Mouse (Mus musculus): ENCODE results near the gene Pi4ka. TPM values are rescaled to one million over a fixed set of nuclear protein-coding genes. Genes with fewer than 3 reads are reported as not detected.

The Pi4ka gene
- polyA plus RNA-seq, 1 experiment from 2014 or later, result 74.8 TPM

GRCm38 (mm10) chr16:17292751-17293150 is 113.4 kb downstream of the Pi4ka start:
- Histone ChIP-seq H3K36me3 (ENCODE audit: control insufficient read depth, insufficient read depth, low read length) (peaks cover 40% of the 10 kb centered on the region), H3K27me3 (ENCODE audit: control insufficient read depth, insufficient read depth, low read depth, low read length) (no peaks in the 10 kb centered on the region), H3K4me3 (ENCODE audit: low read depth, low read length) (no peak overlapping the region), H3K9ac (ENCODE audit: low read depth, low read length) (no peak overlapping the region), H3K9me3 (replicated peaks; ENCODE audit: control insufficient read depth, low read length, poor library complexity, severe bottlenecking) (no peaks in the 10 kb centered on the region), H3K4me2 (ENCODE audit: low read length) (no peak overlapping the region), H3K4me1 (ENCODE audit: control insufficient read depth, insufficient read depth, low read length) (no peaks in the 10 kb centered on the region), H3K27ac (ENCODE audit: low read length) (no peak overlapping the region)
- WGBS, result 3% methylated on average over 2 of the region's 2 CpGs
- ATAC-seq, result no peak

- peaks cover 41% of the 10 kb centered on the region for H3K36me3 ChIP-seq (ENCODE audit: control insufficient read depth, insufficient read depth, low read length)
- no peaks in the 10 kb centered on the region for H3K27me3 ChIP-seq (ENCODE audit: control insufficient read depth, insufficient read depth, low read depth, low read length)
- H3K27ac ChIP-seq (ENCODE audit: low read length), result no peak overlapping the region
- no peak overlapping the region for H3K9ac ChIP-seq (ENCODE audit: low read depth, low read length)
- H3K9me3 ChIP-seq (replicated peaks; ENCODE audit: control insufficient read depth, low read length, poor library complexity, severe bottlenecking), result no peaks in the 10 kb centered on the region
- no peak overlapping the region for H3K4me2 ChIP-seq (ENCODE audit: low read length)
- WGBS, result 87% methylated on average over 2 of the region's 2 CpGs
- no peaks in the 10 kb centered on the region for H3K4me1 ChIP-seq (ENCODE audit: control insufficient read depth, insufficient read depth, low read length)
- ATAC-seq, result no peak
- no peak overlapping the region for H3K4me3 ChIP-seq (ENCODE audit: low read depth, low read length)
Measured at GRCm38 (mm10) chr16:17291016-17291415, 115.1 kb downstream of the Pi4ka start.

- Histone ChIP-seq H3K9me3 (replicated peaks; ENCODE audit: control insufficient read depth, low read length, poor library complexity, severe bottlenecking) (no peaks in the 10 kb centered on the region), H3K4me3 (ENCODE audit: low read depth, low read length) (no peak overlapping the region), H3K27ac (ENCODE audit: low read length) (no peak overlapping the region), H3K36me3 (ENCODE audit: control insufficient read depth, insufficient read depth, low read length) (peaks cover 46% of the 10 kb centered on the region), H3K4me1 (ENCODE audit: control insufficient read depth, insufficient read depth, low read length) (no peaks in the 10 kb centered on the region), H3K9ac (ENCODE audit: low read depth, low read length) (no peak overlapping the region), H3K27me3 (ENCODE audit: control insufficient read depth, insufficient read depth, low read depth, low read length) (no peaks in the 10 kb centered on the region), H3K4me2 (ENCODE audit: low read length) (no peak overlapping the region)
- ATAC-seq, result no peak
- WGBS, result 82% methylated on average over 2 of the region's 2 CpGs
Measured at GRCm38 (mm10) chr16:17287103-17287502, 119.0 kb downstream of the Pi4ka start.

DNA sequence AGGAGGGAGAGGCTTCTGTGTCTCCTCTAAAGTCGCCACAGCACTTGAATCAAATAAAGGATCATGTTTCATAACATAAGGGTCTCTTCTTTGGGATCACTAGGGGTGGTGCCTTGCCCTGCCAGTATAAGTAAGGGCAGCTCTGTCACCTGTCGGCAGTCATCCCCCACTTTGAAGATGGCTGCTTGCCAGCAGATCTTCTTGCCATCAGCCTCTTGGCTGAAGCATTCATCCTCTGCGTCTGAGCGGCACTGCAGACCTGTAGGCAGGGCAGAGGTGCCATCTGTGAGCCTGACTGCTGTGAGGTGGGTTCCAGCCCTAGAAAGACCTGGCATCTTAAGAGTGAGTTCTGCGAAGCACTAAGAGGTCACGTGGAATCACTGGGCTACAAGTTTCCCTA is 123.0 kb downstream of the Pi4ka start:
- 84% methylated on average over 6 of the region's 6 CpGs for WGBS
- H3K4me1 ChIP-seq (ENCODE audit: control insufficient read depth, insufficient read depth, low read length), result peaks cover 2% of the 10 kb centered on the region
- no peak overlapping the region for H3K4me2 ChIP-seq (ENCODE audit: low read length)

GRCm38 (mm10) chr16:17280471-17280870 is 125.6 kb downstream of the Pi4ka start:
- peaks cover 8% of the 10 kb centered on the region; the same call in 1 of the 2 replicates for H3K27me3 ChIP-seq (ENCODE audit: control insufficient read depth, insufficient read depth, low read depth, low read length)
- H3K27ac ChIP-seq (ENCODE audit: low read length), result no peak overlapping the region
- H3K9ac ChIP-seq (ENCODE audit: low read depth, low read length), result no peak overlapping the region
- H3K36me3 ChIP-seq (ENCODE audit: control insufficient read depth, insufficient read depth, low read length), result peaks cover 40% of the 10 kb centered on the region
- no peak overlapping the region for H3K4me2 ChIP-seq (ENCODE audit: low read length)
- no peaks in the 10 kb centered on the region for H3K9me3 ChIP-seq (replicated peaks; ENCODE audit: control insufficient read depth, low read length, poor library complexity, severe bottlenecking)
- WGBS, result 90% methylated on average over 11 of the region's 11 CpGs
- H3K4me1 ChIP-seq (ENCODE audit: control insufficient read depth, insufficient read depth, low read length), result peaks cover 15% of the 10 kb centered on the region
- no peak overlapping the region for H3K4me3 ChIP-seq (ENCODE audit: low read depth, low read length)
- no peak for ATAC-seq

More for the DNA sequence above, 123.0 kb downstream of the Pi4ka start:
- no peak overlapping the region for H3K27ac ChIP-seq (ENCODE audit: low read length)
- ATAC-seq, result no peak
- H3K4me3 ChIP-seq (ENCODE audit: low read depth, low read length), result no peak overlapping the region
- H3K27me3 ChIP-seq (ENCODE audit: control insufficient read depth, insufficient read depth, low read depth, low read length), result peaks cover 7% of the 10 kb centered on the region; the same call in 1 of the 2 replicates
- H3K36me3 ChIP-seq (ENCODE audit: control insufficient read depth, insufficient read depth, low read length), result peaks cover 57% of the 10 kb centered on the region
- H3K9ac ChIP-seq (ENCODE audit: low read depth, low read length), result no peak overlapping the region
- no peaks in the 10 kb centered on the region for H3K9me3 ChIP-seq (replicated peaks; ENCODE audit: control insufficient read depth, low read length, poor library complexity, severe bottlenecking)

DNA sequence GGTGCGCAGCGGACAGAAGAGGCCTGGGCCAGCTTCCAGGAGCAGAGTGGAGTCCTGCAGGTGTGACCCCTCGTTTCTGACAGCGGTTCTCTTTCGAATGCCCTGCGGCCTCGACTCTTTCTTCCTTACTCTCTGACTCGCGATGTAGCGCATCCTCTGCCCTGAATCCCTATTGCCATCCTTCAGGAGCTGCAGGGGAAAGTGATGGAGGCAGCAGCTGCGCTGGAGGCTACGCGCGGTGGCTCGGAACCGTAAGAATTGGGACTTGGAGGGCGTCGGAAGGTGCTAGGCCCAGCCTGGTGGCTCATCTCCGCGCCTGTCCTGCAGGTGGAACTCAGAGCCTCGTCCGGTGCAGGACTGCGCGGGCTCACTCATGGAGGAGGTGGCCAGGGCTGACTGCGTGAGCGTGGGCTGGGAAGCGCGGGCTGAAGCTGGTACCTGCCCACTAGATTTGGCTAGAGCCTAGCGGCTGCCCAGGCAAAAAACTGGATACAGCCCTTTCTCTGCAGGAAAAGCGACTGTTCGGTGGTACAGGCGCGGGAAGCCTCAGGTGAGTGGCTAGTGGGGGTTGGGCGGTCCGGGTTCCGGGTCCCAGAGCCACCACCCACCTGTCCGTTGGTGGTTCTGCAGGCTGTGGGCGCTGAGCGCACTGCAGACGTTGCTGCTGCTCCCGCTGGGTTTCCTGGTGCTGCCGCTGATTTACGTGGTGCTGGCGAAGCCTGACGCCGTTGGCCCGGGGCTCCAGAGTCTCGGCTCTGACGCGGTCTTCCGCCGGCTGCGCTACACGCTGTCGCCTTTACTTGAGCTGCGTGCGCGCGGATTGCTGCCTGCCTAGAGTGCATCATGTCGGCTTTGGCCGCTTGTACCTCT is 128.5 kb downstream of the Pi4ka start:
- Histone ChIP-seq H3K4me1 (ENCODE audit: control insufficient read depth, insufficient read depth, low read length) (peaks cover 15% of the 10 kb centered on the region), H3K4me2 (ENCODE audit: low read length) (peak overlapping the region; percentile 77), H3K9me3 (replicated peaks; ENCODE audit: control insufficient read depth, low read length, poor library complexity, severe bottlenecking) (no peaks in the 10 kb centered on the region), H3K27me3 (ENCODE audit: control insufficient read depth, insufficient read depth, low read depth, low read length) (peaks cover 8% of the 10 kb centered on the region; the same call in 1 of the 2 replicates), H3K36me3 (ENCODE audit: control insufficient read depth, insufficient read depth, low read length) (peaks cover 23% of the 10 kb centered on the region), H3K27ac (ENCODE audit: low read length) (no peak overlapping the region), H3K4me3 (ENCODE audit: low read depth, low read length) (peak overlapping the region; percentile 58), H3K9ac (ENCODE audit: low read depth, low read length) (peak overlapping the region; percentile 76)
- ATAC-seq, result peak; percentile 41
- 4% methylated on average over 60 of the region's 61 CpGs for WGBS

GRCm38 (mm10) chr16:17276164-17277151 is 129.7 kb downstream of the Pi4ka start:
- WGBS, result under 1% methylated on average over 62 of the region's 62 CpGs

DNA sequence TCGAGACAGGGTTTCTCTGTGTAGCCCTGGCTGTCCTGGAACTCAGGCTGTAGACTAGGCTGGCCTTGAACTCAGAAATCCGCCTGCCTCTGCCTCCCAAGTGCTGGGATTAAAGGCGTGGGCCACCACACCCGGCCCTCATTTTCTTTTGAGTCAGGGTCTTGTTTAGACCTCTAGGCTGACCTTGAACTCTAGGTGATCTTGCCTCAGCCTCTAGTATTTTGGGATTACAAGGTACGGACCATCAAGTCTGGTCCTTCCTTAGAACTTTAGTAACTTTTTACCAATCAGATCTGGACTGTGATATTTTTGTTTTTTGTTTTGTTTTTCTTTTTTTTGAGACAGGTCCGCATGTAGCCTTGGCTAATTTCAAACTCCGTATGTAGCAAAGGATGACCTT is 130.4 kb downstream of the Pi4ka start, which contains the start of gene Tmem191c:
TSS of gene Tmem191c (plus strand) at position 357 of the 400 bp plus-strand sequence.
- Histone ChIP-seq H3K9me3 (replicated peaks; ENCODE audit: control insufficient read depth, low read length, poor library complexity, severe bottlenecking) (peaks cover 3% of the 10 kb centered on the region; the same call in 1 of the 2 replicates), H3K27me3 (ENCODE audit: control insufficient read depth, insufficient read depth, low read depth, low read length) (peaks cover 8% of the 10 kb centered on the region; the same call in 1 of the 2 replicates), H3K36me3 (ENCODE audit: control insufficient read depth, insufficient read depth, low read length) (0 out of 2 replicates have a peak, but pooled peaks cover 7% of the 10 kb centered on the region), H3K9ac (ENCODE audit: low read depth, low read length) (peak within 1 kb of the TSS; percentile 76), H3K4me2 (ENCODE audit: low read length) (peak within 1 kb of the TSS; percentile 77), H3K27ac (ENCODE audit: low read length) (peak within 1 kb of the TSS; percentile 85), H3K4me1 (ENCODE audit: control insufficient read depth, insufficient read depth, low read length) (peaks cover 15% of the 10 kb centered on the region), H3K4me3 (ENCODE audit: low read depth, low read length) (peak within 1 kb of the TSS; percentile 58)
- WGBS, result 63% methylated on average over 7 of the region's 7 CpGs
- 0 out of 2 replicates have a peak, but pooled peaks have one; percentile 0 for ATAC-seq

More at GRCm38 (mm10) chr16:17276164-17277151, 129.7 kb downstream of the Pi4ka start:
- Histone ChIP-seq H3K27ac (ENCODE audit: low read length) (peak overlapping the region; percentile 85), H3K4me2 (ENCODE audit: low read length) (peak overlapping the region; percentile 77), H3K4me3 (ENCODE audit: low read depth, low read length) (peak overlapping the region; percentile 58), H3K36me3 (ENCODE audit: control insufficient read depth, insufficient read depth, low read length) (peaks cover 12% of the 10 kb centered on the region; the same call in 1 of the 2 replicates), H3K4me1 (ENCODE audit: control insufficient read depth, insufficient read depth, low read length) (peaks cover 15% of the 10 kb centered on the region), H3K9ac (ENCODE audit: low read depth, low read length) (peak overlapping the region; percentile 76), H3K9me3 (replicated peaks; ENCODE audit: control insufficient read depth, low read length, poor library complexity, severe bottlenecking) (no peaks in the 10 kb centered on the region), H3K27me3 (ENCODE audit: control insufficient read depth, insufficient read depth, low read depth, low read length) (peaks cover 8% of the 10 kb centered on the region; the same call in 1 of the 2 replicates)
- ATAC-seq, result peak; percentile 89

All from midbrain, embryonic 16.5 days (tissue).